Mouse (Mus musculus) heart, adult 8-10 months (tissue): ENCODE data around the gene Exosc7. TPM values are rescaled to one million over a fixed set of nuclear protein-coding genes. Genes with fewer than 3 reads are reported as not detected.

Experiments
- total RNA-seq, 4 experiments: library from RNA; stranded (reverse); gene quantifications; 2 replicates each; pipeline ENCODE4 v1.2.4; 2022

Gene Exosc7
- total RNA-seq, 4 experiments from 2014 or later, result 25.0 to 27.2 (median 27.0) TPM

Other genes starting within 250 kb of the Exosc7 start
- gene Zfp445, start 247.2 kb upstream of the Exosc7 start, total RNA-seq, result 10 to 100 TPM; 66.2 to 94.7 (median 75.8) TPM
- gene Zkscan7, start 227.5 kb upstream of the Exosc7 start, total RNA-seq, result 1 to 10 TPM; 4.1 to 7.8 (median 6.6) TPM
- gene Zfp105, start 190.1 kb upstream of the Exosc7 start, total RNA-seq, result 1 to 10 TPM; 1.0 to 2.3 (median 1.5) TPM
- 10 to 100 TPM; 13.0 to 20.4 (median 16.6) TPM for gene 1110059G10Rik, start 162.2 kb upstream of the Exosc7 start, total RNA-seq
- gene Kif15, start 162.2 kb upstream of the Exosc7 start, total RNA-seq, result under 1 TPM in 3 of 4 experiments, not detected in 1; 0.09 to 0.40 (median 0.24) TPM
- gene Tmem42, start 91.9 kb upstream of the Exosc7 start, total RNA-seq, result 10 to 100 TPM; 11.0 to 14.5 (median 13.6) TPM
- not detected for gene Tgm4, start 78.5 kb upstream of the Exosc7 start, total RNA-seq
- 10 to 100 TPM; 39.8 to 46.0 (median 43.6) TPM for gene Zdhhc3, start within 50 bp of the Exosc7 start, total RNA-seq
- gene Clec3b, start 37.7 kb downstream of the Exosc7 start, total RNA-seq, result 10 to 100 TPM; 37.7 to 48.5 (median 38.6) TPM
- gene Cdcp1, start 102.8 kb downstream of the Exosc7 start, total RNA-seq, result under 1 TPM; 0.11 to 0.28 (median 0.20) TPM
- gene Tmem158, start 147.5 kb downstream of the Exosc7 start, total RNA-seq, result 1 to 10 TPM; 3.8 to 5.3 (median 4.5) TPM